Comparison of ENCODE assay signal across 8 mouse cellular contexts in genomic region chrX:167276953-167277352, GRCm38 (mm10). TPM values are rescaled to one million over a fixed set of nuclear protein-coding genes. Genes with fewer than 3 reads are reported as not detected.
DNase-seq lines count a peak whose midpoint lies in the region; ATAC-seq and TF ChIP-seq lines count a peak whose summit lies in the region.

No protein-coding gene starts in this region.

- WGBS in forebrain, embryonic 11.5 days, result 25% methylated on average over 9 of the region's 9 CpGs
- WGBS in lung, embryonic 14.5 days, result 19% methylated on average over 9 of the region's 9 CpGs

- no peaks in the 10 kb centered on the region for H3K9me3 ChIP-seq in CH12.LX (replicated peaks; ENCODE audit: low read length)
- no peaks in the 10 kb centered on the region for H3K9me3 ChIP-seq in forebrain, embryonic 11.5 days (ENCODE audit: control insufficient read depth, low read length)
- H3K9me3 ChIP-seq in lung, embryonic 14.5 days (ENCODE audit: low read depth, low read length), result no peaks in the 10 kb centered on the region

- intact Hi-C loops in heart, postnatal 14 days (cut with DNase I), result no loop called here

- TF ChIP-seq EP300 in CH12.LX (IDR thresholded peaks at IDR 0.05; ENCODE audit: low read length), result no peak

- H3K36me3 ChIP-seq in CH12.LX (replicated peaks in 1 of 2; ENCODE audit: control insufficient read depth in 1 of 2, insufficient read depth in 1 of 2, low read length in 1 of 2), result no peaks in the 10 kb centered on the region
- no peaks in the 10 kb centered on the region for H3K36me3 ChIP-seq in forebrain, embryonic 11.5 days (ENCODE audit: control insufficient read depth, insufficient read depth, low read length)
- no peaks in the 10 kb centered on the region for H3K36me3 ChIP-seq in lung, embryonic 14.5 days (ENCODE audit: insufficient read depth)

- H3K9ac ChIP-seq in CH12.LX (ENCODE audit: insufficient read depth, low read depth), result peak overlapping the region; percentile 66; the same call in 1 of the 2 replicates
- H3K9ac ChIP-seq in forebrain, embryonic 11.5 days (ENCODE audit: low read length), result no peak overlapping the region
- no peak overlapping the region for H3K9ac ChIP-seq in lung, embryonic 14.5 days

- H3K4me3 ChIP-seq in CH12.LX (replicated peaks in 1 of 3; ENCODE audit: low read depth in 2 of 3, low read length in 2 of 3, poor library complexity in 1 of 3), result peak overlapping the region in 1 of 3 experiments; percentile 24
- H3K4me3 ChIP-seq in forebrain, embryonic 11.5 days (ENCODE audit: low read depth, low read length), result no peak overlapping the region
- peak overlapping the region; percentile 11; the same call in 1 of the 2 replicates for H3K4me3 ChIP-seq in lung, embryonic 14.5 days (ENCODE audit: low read depth, low read length)

- H3K4me2 ChIP-seq in CH12.LX (ENCODE audit: insufficient read depth, low read depth, poor library complexity, severe bottlenecking), result peak overlapping the region; percentile 71
- no peak overlapping the region for H3K4me2 ChIP-seq in forebrain, embryonic 11.5 days (ENCODE audit: low read depth, low read length, severe bottlenecking)
- peak overlapping the region; percentile 51 for H3K4me2 ChIP-seq in lung, embryonic 14.5 days

- TF ChIP-seq POLR2A in CH12.LX (IDR thresholded peaks at IDR 0.05; ENCODE audit: low read depth, low read length), result no peak

- peak; percentile 83 for TF ChIP-seq RAD21 in CH12.LX (IDR thresholded peaks at IDR 0.05; ENCODE audit: low read depth, low read length)

- H3K4me1 ChIP-seq in CH12.LX (ENCODE audit: control insufficient read depth in 1 of 2, insufficient read depth in 2 of 2), result no peaks in the 10 kb centered on the region; a peak in 1 of 4 replicates
- no peaks in the 10 kb centered on the region for H3K4me1 ChIP-seq in forebrain, embryonic 11.5 days (replicated peaks; ENCODE audit: control insufficient read depth, insufficient read depth, low read length)
- H3K4me1 ChIP-seq in lung, embryonic 14.5 days (ENCODE audit: insufficient read depth), result no peaks in the 10 kb centered on the region

- dilution Hi-C loops in CH12.LX (cut with MboI; ENCODE audit: extremely low pct_ligation_motif_present, extremely low pct_unique_long_range_greater_than_20kb, low sequenced_read_pairs), result no loop called here

- in situ Hi-C loops in CH12.LX (cut with MboI; ENCODE audit: low pct_ligation_motif_present, low pct_unique_long_range_greater_than_20kb, low sequenced_read_pairs), result loop anchor here (25.0 kb wide), 1 partner anchor 535 kb away; no protein-coding TSS in a partner anchor

- H3K79me2 ChIP-seq in CH12.LX (replicated peaks; ENCODE audit: control insufficient read depth, extremely low read depth, insufficient read depth, poor library complexity, severe bottlenecking), result no peaks in the 10 kb centered on the region

- peak; percentile 73 for DNase-seq in CH12.LX (ENCODE audit: extremely low read depth)
- DNase-seq in brain, adult 2 months (ENCODE audit: low read depth, low spot score), result peak; percentile 71
- DNase-seq in forebrain, embryonic 11.5 days (ENCODE audit: low spot score), result peak; percentile 79
- peak; percentile 62 to 74 for DNase-seq in heart, postnatal 14 days
- DNase-seq in layer of hippocampus, adult 9-10 months (ENCODE audit: low spot score), result peak; percentile 33
- DNase-seq in lung, embryonic 14.5 days, result peak; percentile 89
- peak; percentile 41 for DNase-seq in ovary, postnatal 14 days (ENCODE audit: low spot score)
- peak; percentile 60 for DNase-seq in thymus, postnatal 0 days (ENCODE audit: low spot score)

- H3K27me3 ChIP-seq in CH12.LX (replicated peaks), result no peaks in the 10 kb centered on the region
- H3K27me3 ChIP-seq in forebrain, embryonic 11.5 days (ENCODE audit: control insufficient read depth, insufficient read depth, low read length), result peaks cover 2% of the 10 kb centered on the region
- no peaks in the 10 kb centered on the region for H3K27me3 ChIP-seq in lung, embryonic 14.5 days (ENCODE audit: insufficient read depth, low read length)

- H3K27ac ChIP-seq in CH12.LX (ENCODE audit: insufficient read depth, low read depth), result no peak overlapping the region
- H3K27ac ChIP-seq in forebrain, embryonic 11.5 days (ENCODE audit: low read depth, low read length), result no peak overlapping the region
- no peak overlapping the region for H3K27ac ChIP-seq in lung, embryonic 14.5 days (ENCODE audit: low read depth)

- ATAC-seq in forebrain, embryonic 11.5 days (replicated peaks; ENCODE audit: low FRiP score), result peak; percentile 74
- ATAC-seq in lung, embryonic 14.5 days (ENCODE audit: insufficient read depth), result peak; percentile 70; the same call in 1 of the 2 replicates

- peak in 1 of 2 experiments; percentile 77; a peak in 3 of 4 replicates for TF ChIP-seq CTCF in CH12.LX (conservative IDR thresholded peaks at IDR 0.05 in 1 of 2, IDR thresholded peaks at IDR 0.05 in 1 of 2; ENCODE audit: low read depth in 2 of 2, low read length in 2 of 2)
- peak; percentile 75 for TF ChIP-seq CTCF in lung, embryonic 14.5 days (IDR thresholded peaks at IDR 0.05; ENCODE audit: low read depth)

TF ChIP-seq in CH12.LX, 34 proteins besides CTCF, POLR2A, EP300 and RAD21:
- TF ChIP-seq TBP (conservative IDR thresholded peaks at IDR 0.05; ENCODE audit: low read depth, low read length) (no peak), SMC3 (IDR thresholded peaks at IDR 0.05; ENCODE audit: low read depth, low read length) (peak; percentile 73)

RNA-seq across cellular contexts. Expression of gene Tlr8, which starts 12.8 kb away (rescaled TPM):
- total RNA-seq in CH12.LX (2012; rRNA removed) (not detected in 2 replicates), CH12.LX (2014; rRNA removed) (not detected in 2 replicates)
- polyA plus RNA-seq in CH12.LX (2012; ENCODE audit: insufficient read length, low read depth), result not detected in 2 replicates
- polyA plus RNA-seq in forebrain, embryonic 11.5 days (2014; fragmentation: Nextera tagmentation; extraction: Ambion mirVana), result 0.17 TPM in 1 of 2 replicates, not detected in the other
- 1 to 10 TPM; 1.9 to 2.2 TPM for total RNA-seq in heart, postnatal 14 days (2021)
- polyA plus RNA-seq in lung, embryonic 14.5 days (2014; fragmentation: Nextera tagmentation; extraction: Ambion mirVana), result 0.42 and 0.84 TPM in 2 replicates
- polyA plus RNA-seq in thymus, postnatal 0 days (2015; fragmentation: Nextera tagmentation; extraction: Ambion mirVana), result 0.59 and 0.79 TPM in 2 replicates

RNA-seq across cellular contexts. Expression of gene Tlr7, which starts 53.4 kb away (rescaled TPM):
- total RNA-seq in CH12.LX (2012; rRNA removed) (10.2 and 12.6 TPM in 2 replicates), CH12.LX (2014; rRNA removed) (27.9 and 28.5 TPM in 2 replicates)
- 30.8 and 34.2 TPM in 2 replicates for polyA plus RNA-seq in CH12.LX (2012; ENCODE audit: insufficient read length, low read depth)
- polyA plus RNA-seq in forebrain, embryonic 11.5 days (2014; fragmentation: Nextera tagmentation; extraction: Ambion mirVana), result 0.47 and 0.88 TPM in 2 replicates
- 1 to 10 TPM; 2.0 to 2.2 TPM for total RNA-seq in heart, postnatal 14 days (2021)
- 0.59 and 0.62 TPM in 2 replicates for polyA plus RNA-seq in lung, embryonic 14.5 days (2014; fragmentation: Nextera tagmentation; extraction: Ambion mirVana)
- polyA plus RNA-seq in thymus, postnatal 0 days (2015; fragmentation: Nextera tagmentation; extraction: Ambion mirVana), result 1.5 and 2.0 TPM in 2 replicates

Comparison
In these comparisons a context has a peak if more than half of its experiments do, and no peak if none do; other contexts are left out.
1. DNase-seq: peak in every context shown above with its lines; median percentile 89 in lung, embryonic 14.5 days; 79 in forebrain, embryonic 11.5 days; 73 in CH12.LX; 71 in brain, adult 2 months; 68 in heart, postnatal 14 days; 60 in thymus, postnatal 0 days; 41 in ovary, postnatal 14 days; 33 in layer of hippocampus, adult 9-10 months.
2. RNA of gene Tlr7, which starts 53.4 kb away (polyA plus RNA-seq): 30.8 to 34.2 TPM in CH12.LX; 1.5 to 2.0 TPM in thymus, postnatal 0 days, 0.59 to 0.62 TPM in lung, embryonic 14.5 days and 0.47 to 0.88 TPM in forebrain, embryonic 11.5 days; every median in the first group is over 10 times any median in the second.